In the genomic region with DNA sequence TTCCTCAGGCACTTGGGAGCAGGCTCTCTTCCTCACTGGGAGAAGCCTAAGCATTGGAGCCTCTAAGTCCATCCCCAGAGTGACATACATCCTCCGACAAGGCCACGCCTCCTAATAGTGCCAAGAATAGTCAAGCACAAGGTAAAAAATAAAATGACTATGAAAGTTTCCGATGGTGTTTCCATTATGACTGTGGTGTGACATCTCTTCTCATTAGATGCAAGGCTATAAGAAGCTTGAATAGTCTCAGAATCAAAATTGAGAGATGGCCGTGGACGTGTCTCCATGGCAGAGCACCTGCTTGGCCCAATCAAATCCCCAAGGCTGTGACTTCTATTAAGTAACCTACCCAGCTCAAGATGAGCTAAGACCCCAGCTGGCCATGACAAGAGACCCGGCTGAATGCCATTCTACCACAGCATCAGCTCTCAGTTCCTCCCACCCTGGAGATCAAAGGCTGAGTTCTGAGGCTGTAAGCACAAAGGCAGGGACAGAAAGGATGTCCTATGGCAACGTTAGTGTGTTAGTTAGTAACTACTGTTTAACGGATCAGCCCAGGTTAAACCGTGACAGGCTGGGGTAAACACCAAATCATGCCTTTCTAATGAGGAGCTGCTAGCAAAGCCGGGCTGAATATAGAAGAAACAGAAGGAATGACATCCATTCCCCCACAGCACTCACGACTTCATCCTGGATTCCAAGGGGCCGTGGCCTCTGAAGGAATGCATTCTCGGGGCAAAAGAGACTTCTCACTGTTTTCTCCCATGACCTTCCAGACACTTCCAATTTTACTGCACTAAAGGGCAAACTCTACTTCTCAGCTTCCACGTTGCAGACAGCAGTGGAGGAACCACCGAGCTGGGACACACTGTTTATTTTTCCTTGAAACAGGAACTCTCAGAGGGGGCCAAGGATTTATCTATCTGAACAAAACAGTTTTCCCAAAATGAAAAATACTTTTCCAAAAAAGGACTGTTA, we compare ENCODE assay signal across 10 mouse cellular contexts.
DNase-seq lines count a peak whose midpoint lies in the region; ATAC-seq and TF ChIP-seq lines count a peak whose summit lies in the region.
"Had no signal": no experiment of that assay in that cellular context is flagged by ENCODE, and none has a peak within 500 bp of the region (broad histone marks: within the 10 kb centered on the region; RNA-seq: fewer than 3 reads in every experiment).

No protein-coding gene starts in this region.

- WGBS in heart, adult 2 months = 62% methylated on average over 15 of the region's 15 CpGs
- WGBS in limb, embryonic 14.5 days = 37% methylated on average over 15 of the region's 15 CpGs
- 42% methylated on average over 15 of the region's 15 CpGs for WGBS in forebrain, embryonic 16.5 days

- no peak for TF ChIP-seq CTCF in heart, adult 2 months (IDR thresholded peaks at IDR 0.05)
- TF ChIP-seq CTCF in embryonic fibroblast, embryonic 13.5 days (IDR thresholded peaks at IDR 0.05; ENCODE audit: borderline replicate concordance, insufficient read depth, low read length) = no peak

- H3K27me3 ChIP-seq in heart, adult 2 months (ENCODE audit: control insufficient read depth, insufficient read depth, low read length) = no peaks in the 10 kb centered on the region
- H3K27me3 ChIP-seq in limb, embryonic 14.5 days (ENCODE audit: control insufficient read depth, insufficient read depth, low read length) = no peaks in the 10 kb centered on the region
- no peaks in the 10 kb centered on the region for H3K27me3 ChIP-seq in forebrain, embryonic 16.5 days (replicated peaks; ENCODE audit: control insufficient read depth, insufficient read depth, low read length)
- H3K27me3 ChIP-seq: limb, embryonic 12.5 days had no signal

- peaks cover 14% of the 10 kb centered on the region for H3K36me3 ChIP-seq in heart, adult 2 months (ENCODE audit: control insufficient read depth, insufficient read depth, low read length)
- H3K36me3 ChIP-seq in limb, embryonic 14.5 days (ENCODE audit: control insufficient read depth, insufficient read depth, low read length) = peaks cover 3% of the 10 kb centered on the region; the same call in 1 of the 2 replicates
- H3K36me3 ChIP-seq in forebrain, embryonic 16.5 days (ENCODE audit: control insufficient read depth, insufficient read depth) = no peaks in the 10 kb centered on the region
- H3K36me3 ChIP-seq: limb, embryonic 12.5 days had no signal

- no peak for TF ChIP-seq POLR2A in heart, adult 2 months (IDR thresholded peaks at IDR 0.05; ENCODE audit: insufficient read depth, low read depth, low read length)
- no peak for TF ChIP-seq POLR2A in embryonic fibroblast, embryonic 13.5 days (IDR thresholded peaks at IDR 0.05; ENCODE audit: low read depth, low read length)
- no peak for TF ChIP-seq POLR2A in limb, embryonic 14.5 days (IDR thresholded peaks at IDR 0.05; ENCODE audit: borderline replicate concordance, extremely low read depth, insufficient read depth, insufficient read length)

- H3K79me2 ChIP-seq in heart, adult 2 months (replicated peaks; ENCODE audit: control insufficient read depth, insufficient read depth, low read length) = no peaks in the 10 kb centered on the region

- no peak overlapping the region for H3K4me3 ChIP-seq in heart, adult 2 months
- no peak overlapping the region for H3K4me3 ChIP-seq in embryonic fibroblast, embryonic 13.5 days (ENCODE audit: insufficient read depth, low read length)
- no peak overlapping the region for H3K4me3 ChIP-seq in limb, embryonic 14.5 days (replicated peaks; ENCODE audit: low read length)
- H3K4me3 ChIP-seq in forebrain, embryonic 16.5 days (replicated peaks; ENCODE audit: low read length) = no peak overlapping the region
- H3K4me3 ChIP-seq: limb, embryonic 12.5 days had no signal

- peaks cover 22% of the 10 kb centered on the region for H3K4me1 ChIP-seq in heart, adult 2 months (ENCODE audit: control insufficient read depth, insufficient read depth, low read length)
- peaks cover 25% of the 10 kb centered on the region for H3K4me1 ChIP-seq in embryonic fibroblast, embryonic 13.5 days (ENCODE audit: control insufficient read depth, insufficient read depth, low read length)
- H3K4me1 ChIP-seq in limb, embryonic 14.5 days (ENCODE audit: control insufficient read depth, insufficient read depth, low read length) = peaks cover 32% of the 10 kb centered on the region
- H3K4me1 ChIP-seq in forebrain, embryonic 16.5 days (replicated peaks; ENCODE audit: control insufficient read depth, insufficient read depth, low read length) = peaks cover 3% of the 10 kb centered on the region; the same call in 1 of the 2 replicates

- DNase-seq in heart, adult 2 months = no peak
- DNase-seq in heart, postnatal 4 days = no peak
- peak; percentile 39 for DNase-seq in A20 (ENCODE audit: low read depth, low spot score)
- DNase-seq in limb, embryonic 14.5 days (ENCODE audit: low spot score) = peak; percentile 15
- no peak for DNase-seq in right cerebral cortex, postnatal 14 days
- DNase-seq in urinary bladder, postnatal 25 days (ENCODE audit: low spot score) = no peak
- DNase-seq: cerebellum, adult 8-10 months had no signal

- H3K4me2 ChIP-seq in limb, embryonic 14.5 days (replicated peaks; ENCODE audit: low read depth, low read length, severe bottlenecking) = no peak overlapping the region
- H3K4me2 ChIP-seq in forebrain, embryonic 16.5 days (ENCODE audit: low read length) = no peak overlapping the region
- H3K4me2 ChIP-seq: limb, embryonic 12.5 days had no signal

- no peak for ATAC-seq in limb, embryonic 14.5 days (ENCODE audit: low FRiP score, low read depth)
- ATAC-seq in forebrain, embryonic 16.5 days = no peak

- H3K27ac ChIP-seq in heart, adult 2 months = peak overlapping the region; percentile 40
- peak overlapping the region; percentile 47 for H3K27ac ChIP-seq in embryonic fibroblast, embryonic 13.5 days (ENCODE audit: insufficient read depth, low read length)
- H3K27ac ChIP-seq in limb, embryonic 14.5 days (replicated peaks; ENCODE audit: low read depth, low read length) = no peak overlapping the region
- no peak overlapping the region for H3K27ac ChIP-seq in forebrain, embryonic 16.5 days (ENCODE audit: low read length)
- H3K27ac ChIP-seq: limb, embryonic 12.5 days had no signal

- H3K9me3 ChIP-seq in limb, embryonic 14.5 days (ENCODE audit: control insufficient read depth, low read length) = no peaks in the 10 kb centered on the region
- no peaks in the 10 kb centered on the region for H3K9me3 ChIP-seq in forebrain, embryonic 16.5 days (ENCODE audit: control insufficient read depth, low read length)
- H3K9me3 ChIP-seq: limb, embryonic 12.5 days had no signal

- intact Hi-C loops in heart, adult 2 months (cut with DNase I) = loop anchor here (5.0 kb wide), 2 partner anchors 41 to 81 kb away; partner anchors contain the start of gene Arhgap10

- TF ChIP-seq EP300 in heart, adult 2 months (IDR thresholded peaks at IDR 0.05; ENCODE audit: insufficient read depth, low read depth, low read length) = no peak

- H3K9ac ChIP-seq in heart, adult 2 months (ENCODE audit: low read depth, low read length) = no peak overlapping the region
- H3K9ac ChIP-seq in limb, embryonic 14.5 days (ENCODE audit: low read depth, low read length, severe bottlenecking) = no peak overlapping the region
- H3K9ac ChIP-seq in forebrain, embryonic 16.5 days (replicated peaks; ENCODE audit: low read depth, low read length) = no peak overlapping the region
- H3K9ac ChIP-seq: limb, embryonic 12.5 days had no signal

Comparison
In these comparisons a context has a peak if more than half of its experiments do, and no peak if none do; other contexts are left out.
1. DNase-seq: peak in A20 (single experiment) and limb, embryonic 14.5 days (single experiment); none in heart, adult 2 months (0 of 2), heart, postnatal 4 days (single experiment), right cerebral cortex, postnatal 14 days (single experiment) and urinary bladder, postnatal 25 days (single experiment).
2. H3K27ac ChIP-seq: peak in heart, adult 2 months (single experiment) and embryonic fibroblast, embryonic 13.5 days (single experiment); none in limb, embryonic 14.5 days (single experiment) and forebrain, embryonic 16.5 days (single experiment).